Mouse (Mus musculus): Measurements from ENCODE around the gene Lifr. TPM values are rescaled to one million over a fixed set of nuclear protein-coding genes. Genes with fewer than 3 reads are reported as not detected.

The Lifr gene
- polyA plus RNA-seq, 1 experiment from 2014 or later = 9.4 TPM

DNA sequence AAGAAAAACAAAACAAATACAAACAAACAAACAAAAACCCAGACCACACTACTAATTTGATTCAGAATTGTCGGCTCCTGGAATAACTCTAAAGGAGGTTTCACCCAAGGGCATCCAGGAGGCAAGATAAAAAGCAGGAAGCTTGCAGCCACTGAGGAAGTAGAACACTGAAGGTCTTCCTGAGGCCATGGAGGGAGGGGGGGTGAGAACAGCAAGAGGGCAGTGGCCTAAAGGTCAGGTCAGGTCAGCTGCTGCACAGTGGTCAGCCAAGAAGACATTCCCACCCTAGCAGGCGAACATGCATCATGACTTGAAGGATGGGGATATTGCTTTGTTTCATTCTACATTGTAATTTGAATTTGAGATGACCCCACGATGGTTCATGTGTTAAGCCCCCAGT, 17.1 kb upstream of the Lifr start:
- WGBS = 75% methylated on average over 3 of the region's 3 CpGs
- Histone ChIP-seq H3K4me3 (ENCODE audit: low read depth, low read length) (no peak overlapping the region), H3K4me1 (replicated peaks; ENCODE audit: control insufficient read depth, insufficient read depth, low read length) (no peaks in the 10 kb centered on the region), H3K9ac (ENCODE audit: low read length) (no peak overlapping the region), H3K4me2 (ENCODE audit: low read depth, low read length, severe bottlenecking) (no peak overlapping the region), H3K27me3 (ENCODE audit: control insufficient read depth, insufficient read depth, low read length) (no peaks in the 10 kb centered on the region), H3K27ac (ENCODE audit: low read depth, low read length) (no peak overlapping the region), H3K36me3 (ENCODE audit: control insufficient read depth, insufficient read depth, low read length) (no peaks in the 10 kb centered on the region), H3K9me3 (ENCODE audit: control insufficient read depth, low read length) (no peaks in the 10 kb centered on the region)
- DNase-seq (ENCODE audit: low spot score) = no peak
- ATAC-seq (replicated peaks; ENCODE audit: low FRiP score) = no peak

DNA sequence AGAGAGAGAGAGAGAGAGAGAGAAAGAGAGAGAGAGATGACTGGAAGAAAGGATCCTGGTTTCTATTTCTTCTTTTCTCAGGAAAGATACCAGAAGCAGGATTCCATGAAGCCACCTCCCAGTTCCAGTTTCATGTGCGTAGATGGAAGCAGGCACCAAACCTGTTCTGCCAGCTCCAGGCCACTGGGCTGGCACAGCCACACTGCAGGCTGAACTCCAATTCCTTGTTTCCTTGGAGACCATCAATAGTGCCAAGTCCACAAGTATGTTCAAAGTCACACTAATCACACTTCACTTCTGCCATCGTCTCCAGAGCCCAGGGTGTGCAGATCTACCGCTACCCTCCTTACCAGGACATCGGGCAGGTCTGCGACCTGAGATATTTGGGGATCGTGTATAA, 15.2 kb upstream of the Lifr start:
- Histone ChIP-seq H3K4me3 (ENCODE audit: low read depth, low read length) (no peak overlapping the region), H3K9me3 (ENCODE audit: control insufficient read depth, low read length) (no peaks in the 10 kb centered on the region), H3K4me1 (replicated peaks; ENCODE audit: control insufficient read depth, insufficient read depth, low read length) (no peaks in the 10 kb centered on the region), H3K27ac (ENCODE audit: low read depth, low read length) (no peak overlapping the region), H3K4me2 (ENCODE audit: low read depth, low read length, severe bottlenecking) (no peak overlapping the region), H3K9ac (ENCODE audit: low read length) (no peak overlapping the region), H3K27me3 (ENCODE audit: control insufficient read depth, insufficient read depth, low read length) (no peaks in the 10 kb centered on the region), H3K36me3 (ENCODE audit: control insufficient read depth, insufficient read depth, low read length) (no peaks in the 10 kb centered on the region)
- 81% methylated on average over 6 of the region's 6 CpGs for WGBS
- no peak for ATAC-seq (replicated peaks; ENCODE audit: low FRiP score)
- DNase-seq (ENCODE audit: low spot score) = no peak

DNA sequence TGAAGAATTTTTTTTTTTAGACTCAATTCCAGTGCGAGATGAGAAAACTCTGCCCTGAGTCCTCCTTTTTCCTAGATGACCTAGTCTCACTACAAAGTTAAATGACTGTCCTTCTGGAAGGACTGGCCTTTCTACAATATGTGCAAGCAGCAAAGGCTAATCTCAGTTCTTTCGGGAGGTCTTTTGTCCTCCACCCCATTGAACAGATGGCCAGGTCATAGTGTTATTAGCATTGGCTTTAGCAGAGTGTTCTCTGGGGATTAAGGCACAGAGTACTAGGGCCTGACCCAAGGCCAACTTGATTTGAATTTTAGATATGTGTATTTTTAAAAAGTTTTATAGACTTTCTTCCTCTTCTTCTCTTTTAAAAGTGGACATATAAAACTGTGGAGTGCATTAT, 12.1 kb upstream of the Lifr start:
- Histone ChIP-seq H3K9me3 (ENCODE audit: control insufficient read depth, low read length) (no peaks in the 10 kb centered on the region), H3K4me3 (ENCODE audit: low read depth, low read length) (no peak overlapping the region), H3K36me3 (ENCODE audit: control insufficient read depth, insufficient read depth, low read length) (no peaks in the 10 kb centered on the region), H3K4me2 (ENCODE audit: low read depth, low read length, severe bottlenecking) (no peak overlapping the region), H3K4me1 (replicated peaks; ENCODE audit: control insufficient read depth, insufficient read depth, low read length) (no peaks in the 10 kb centered on the region), H3K27ac (ENCODE audit: low read depth, low read length) (no peak overlapping the region), H3K9ac (ENCODE audit: low read length) (no peak overlapping the region), H3K27me3 (ENCODE audit: control insufficient read depth, insufficient read depth, low read length) (no peaks in the 10 kb centered on the region)
- ATAC-seq (replicated peaks; ENCODE audit: low FRiP score) (no peak), DNase-seq (ENCODE audit: low spot score) (no peak)
- 29% methylated on average over 2 of the region's 2 CpGs for WGBS

DNA sequence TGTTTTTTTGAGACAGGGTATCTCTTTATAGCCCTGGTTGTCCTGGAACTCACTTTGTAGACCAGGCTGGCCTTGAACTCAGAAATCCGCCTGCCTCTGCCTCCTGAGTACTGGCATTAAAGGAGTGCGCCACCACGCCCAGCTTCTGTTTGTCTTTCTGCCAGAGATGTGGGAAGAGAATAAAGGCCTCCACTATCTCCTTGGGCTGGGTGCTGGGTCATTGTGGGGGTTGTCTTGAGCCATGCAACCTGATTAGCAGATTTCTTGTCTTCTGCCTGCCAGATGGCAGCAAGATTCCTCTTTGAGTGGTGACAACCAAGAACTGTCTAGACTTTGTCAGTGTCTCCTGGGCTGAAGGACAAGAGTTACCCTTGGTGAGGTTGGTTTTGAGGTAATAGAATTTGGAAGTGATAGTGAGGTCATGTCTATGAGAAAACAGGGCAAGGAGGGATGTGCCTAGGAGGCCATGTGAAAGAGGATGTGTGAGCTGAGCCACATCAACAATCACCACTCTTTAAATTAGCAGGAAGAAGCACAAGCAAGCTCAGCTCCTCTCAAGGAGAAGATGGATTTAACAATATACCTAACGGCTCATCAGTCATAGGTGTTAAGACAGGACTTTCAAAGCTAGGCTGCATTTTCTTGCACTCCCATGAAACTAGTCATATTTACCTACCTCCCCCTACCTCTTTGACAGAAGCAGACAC, 10.6 kb upstream of the Lifr start:
- 94% methylated on average over 4 of the region's 4 CpGs for WGBS
- Histone ChIP-seq H3K27me3 (ENCODE audit: control insufficient read depth, insufficient read depth, low read length) (no peaks in the 10 kb centered on the region), H3K9me3 (ENCODE audit: control insufficient read depth, low read length) (no peaks in the 10 kb centered on the region), H3K9ac (ENCODE audit: low read length) (no peak overlapping the region), H3K36me3 (ENCODE audit: control insufficient read depth, insufficient read depth, low read length) (no peaks in the 10 kb centered on the region), H3K4me3 (ENCODE audit: low read depth, low read length) (no peak overlapping the region), H3K4me2 (ENCODE audit: low read depth, low read length, severe bottlenecking) (no peak overlapping the region), H3K4me1 (replicated peaks; ENCODE audit: control insufficient read depth, insufficient read depth, low read length) (no peaks in the 10 kb centered on the region), H3K27ac (ENCODE audit: low read depth, low read length) (no peak overlapping the region)
- DNase-seq (ENCODE audit: low spot score) (no peak), ATAC-seq (replicated peaks; ENCODE audit: low FRiP score) (no peak)

DNA sequence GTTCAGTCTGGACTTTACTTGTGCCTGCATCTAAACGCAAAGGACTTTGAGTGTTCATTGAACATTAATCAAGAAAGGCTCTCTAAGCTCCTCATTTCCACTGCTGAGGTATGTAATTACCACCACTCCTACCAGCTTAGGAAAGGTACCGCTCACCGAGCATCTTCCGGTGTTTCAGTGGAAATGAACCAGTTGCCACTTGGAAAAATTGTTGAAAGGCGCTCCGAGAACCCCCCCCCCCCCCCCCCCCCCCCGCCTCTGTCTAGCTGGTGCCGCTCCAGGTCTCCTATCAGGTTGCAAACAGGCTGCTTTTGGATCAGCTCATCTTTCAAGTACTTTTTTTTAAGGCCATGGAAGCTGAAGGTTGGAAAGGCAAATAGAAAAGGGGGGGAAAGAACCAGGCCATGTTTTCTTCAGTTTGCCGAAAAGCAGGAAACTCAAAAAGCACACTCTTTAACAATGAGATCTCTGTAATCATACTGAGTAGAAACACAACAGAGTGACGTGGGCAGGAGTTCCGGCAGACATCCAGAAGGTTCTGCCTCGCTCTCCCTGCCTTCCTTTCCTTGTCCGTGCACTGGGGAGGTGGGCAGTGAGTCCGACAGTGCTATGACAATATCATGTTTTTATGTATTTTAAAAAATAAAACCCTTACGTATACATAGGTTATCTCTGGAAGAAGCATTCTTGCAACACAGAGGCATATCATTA, 9.3 kb upstream of the Lifr start:
- DNase-seq (ENCODE audit: low spot score) (no peak), ATAC-seq (replicated peaks; ENCODE audit: low FRiP score) (no peak)
- no peaks in the 10 kb centered on the region for H3K4me1 ChIP-seq (replicated peaks; ENCODE audit: control insufficient read depth, insufficient read depth, low read length)
- H3K4me2 ChIP-seq (ENCODE audit: low read depth, low read length, severe bottlenecking) = no peak overlapping the region
- no peaks in the 10 kb centered on the region for H3K9me3 ChIP-seq (ENCODE audit: control insufficient read depth, low read length)
- no peaks in the 10 kb centered on the region for H3K36me3 ChIP-seq (ENCODE audit: control insufficient read depth, insufficient read depth, low read length)
- no peak overlapping the region for H3K27ac ChIP-seq (ENCODE audit: low read depth, low read length)
- H3K4me3 ChIP-seq (ENCODE audit: low read depth, low read length) = no peak overlapping the region
- 79% methylated on average over 14 of the region's 15 CpGs for WGBS
- no peak overlapping the region for H3K9ac ChIP-seq (ENCODE audit: low read length)
- H3K27me3 ChIP-seq (ENCODE audit: control insufficient read depth, insufficient read depth, low read length) = no peaks in the 10 kb centered on the region

DNA sequence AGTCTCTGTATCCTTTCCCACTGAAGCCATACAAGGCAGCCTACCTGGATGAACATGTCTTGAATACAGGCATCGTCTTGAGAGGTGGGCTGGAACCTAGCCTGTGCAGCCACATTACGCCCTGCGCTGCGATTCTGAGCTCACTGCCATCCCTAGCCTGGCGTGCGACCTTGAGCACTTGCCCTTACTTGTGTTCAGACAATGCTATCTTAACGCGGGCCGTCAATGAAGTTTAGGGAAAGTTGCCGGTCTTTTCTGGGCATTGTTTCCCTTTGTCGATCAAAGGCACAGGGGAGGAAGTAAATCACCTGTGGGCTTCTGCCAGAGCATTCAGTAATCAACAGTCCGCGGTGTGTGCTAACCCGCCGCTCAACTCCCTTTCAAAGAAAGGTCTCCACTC, 8.6 kb upstream of the Lifr start:
- Histone ChIP-seq H3K36me3 (ENCODE audit: control insufficient read depth, insufficient read depth, low read length) (no peaks in the 10 kb centered on the region), H3K4me1 (replicated peaks; ENCODE audit: control insufficient read depth, insufficient read depth, low read length) (no peaks in the 10 kb centered on the region), H3K27me3 (ENCODE audit: control insufficient read depth, insufficient read depth, low read length) (no peaks in the 10 kb centered on the region), H3K4me3 (ENCODE audit: low read depth, low read length) (no peak overlapping the region), H3K27ac (ENCODE audit: low read depth, low read length) (no peak overlapping the region), H3K9me3 (ENCODE audit: control insufficient read depth, low read length) (no peaks in the 10 kb centered on the region), H3K9ac (ENCODE audit: low read length) (no peak overlapping the region), H3K4me2 (ENCODE audit: low read depth, low read length, severe bottlenecking) (no peak overlapping the region)
- WGBS = 42% methylated on average over 15 of the region's 15 CpGs
- no peak for ATAC-seq (replicated peaks; ENCODE audit: low FRiP score)
- no peak for DNase-seq (ENCODE audit: low spot score)

DNA sequence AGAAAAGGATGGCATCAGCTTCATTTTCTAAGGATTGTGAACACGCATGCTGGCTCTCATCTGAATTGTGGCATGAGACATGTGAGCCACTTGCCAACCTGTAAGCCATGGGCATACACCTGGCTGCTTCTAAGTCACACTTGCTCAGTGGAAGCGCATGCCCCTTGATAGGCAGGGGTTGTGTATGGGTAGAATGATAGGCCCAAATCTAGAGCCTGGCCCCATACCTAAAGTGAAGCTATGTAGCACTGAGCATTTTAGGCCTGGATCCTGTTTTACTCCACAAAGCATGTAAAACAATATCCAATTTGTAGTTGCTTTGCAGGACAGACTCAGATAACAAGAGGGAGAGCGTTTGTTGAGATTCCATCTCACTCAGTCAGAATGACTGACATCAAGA, 7.5 kb upstream of the Lifr start:
- H3K4me2 ChIP-seq (ENCODE audit: low read depth, low read length, severe bottlenecking) = no peak overlapping the region
- no peak overlapping the region for H3K9ac ChIP-seq (ENCODE audit: low read length)
- DNase-seq (ENCODE audit: low spot score) (no peak), ATAC-seq (replicated peaks; ENCODE audit: low FRiP score) (no peak)
- no peaks in the 10 kb centered on the region for H3K36me3 ChIP-seq (ENCODE audit: control insufficient read depth, insufficient read depth, low read length)
- H3K9me3 ChIP-seq (ENCODE audit: control insufficient read depth, low read length) = no peaks in the 10 kb centered on the region
- no peak overlapping the region for H3K27ac ChIP-seq (ENCODE audit: low read depth, low read length)
- no peaks in the 10 kb centered on the region for H3K27me3 ChIP-seq (ENCODE audit: control insufficient read depth, insufficient read depth, low read length)
- 91% methylated on average over 3 of the region's 3 CpGs for WGBS
- H3K4me3 ChIP-seq (ENCODE audit: low read depth, low read length) = no peak overlapping the region
- no peaks in the 10 kb centered on the region for H3K4me1 ChIP-seq (replicated peaks; ENCODE audit: control insufficient read depth, insufficient read depth, low read length)

DNA sequence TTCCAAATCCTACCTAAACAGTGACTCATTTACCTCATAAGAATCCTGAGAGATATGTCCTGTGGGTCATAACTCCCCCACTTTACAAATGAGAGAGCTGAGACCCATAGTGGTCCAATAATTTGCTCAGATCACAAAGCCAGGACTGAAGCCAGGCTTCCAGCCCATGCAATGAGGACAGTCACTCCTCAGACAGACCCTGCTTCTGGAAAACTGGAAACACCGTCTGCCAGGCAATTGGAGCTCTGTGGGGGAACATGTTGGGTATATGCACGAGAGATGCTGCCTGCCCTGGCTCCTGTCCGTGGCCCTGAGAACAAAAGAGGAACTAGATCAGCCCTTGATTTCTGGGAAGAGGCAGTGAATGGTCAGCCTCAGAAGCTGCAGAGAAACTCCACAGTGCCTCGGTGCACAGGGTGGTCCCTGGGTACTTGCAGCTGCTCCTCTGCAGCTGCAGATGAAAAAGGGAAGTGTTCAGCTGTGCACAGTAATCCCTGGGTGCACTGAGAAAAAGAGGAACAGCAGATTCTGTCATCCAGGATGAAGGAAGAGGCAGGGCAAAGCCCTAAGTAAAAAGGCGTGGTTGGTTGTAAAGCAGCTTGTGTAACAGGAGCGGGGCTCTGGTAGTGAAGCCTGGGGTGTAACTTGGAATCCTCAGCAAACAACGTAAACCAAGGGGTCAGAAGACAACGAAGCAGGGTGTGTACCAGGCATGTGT, 5.5 kb upstream of the Lifr start:
- H3K27ac ChIP-seq (ENCODE audit: low read depth, low read length) = no peak overlapping the region
- WGBS = 48% methylated on average over 8 of the region's 8 CpGs
- H3K36me3 ChIP-seq (ENCODE audit: control insufficient read depth, insufficient read depth, low read length) = no peaks in the 10 kb centered on the region
- DNase-seq (ENCODE audit: low spot score) (no peak), ATAC-seq (replicated peaks; ENCODE audit: low FRiP score) (no peak)
- no peak overlapping the region for H3K4me3 ChIP-seq (ENCODE audit: low read depth, low read length)
- H3K9me3 ChIP-seq (ENCODE audit: control insufficient read depth, low read length) = no peaks in the 10 kb centered on the region
- H3K9ac ChIP-seq (ENCODE audit: low read length) = no peak overlapping the region
- H3K4me2 ChIP-seq (ENCODE audit: low read depth, low read length, severe bottlenecking) = no peak overlapping the region
- no peaks in the 10 kb centered on the region for H3K4me1 ChIP-seq (replicated peaks; ENCODE audit: control insufficient read depth, insufficient read depth, low read length)
- H3K27me3 ChIP-seq (ENCODE audit: control insufficient read depth, insufficient read depth, low read length) = no peaks in the 10 kb centered on the region
